Mouse (Mus musculus): Measurements from ENCODE around the gene Bik.

Bik gene

GRCm38 (mm10) chr15:83512489-83513281, 14.0 kb upstream of the Bik start:
- DNase-seq (ENCODE audit: low read depth in 1 of 2, low spot score in 2 of 2): no peak

GRCm38 (mm10) chr15:83515018-83515417, 11.6 kb upstream of the Bik start:
- DNase-seq (ENCODE audit: low read depth in 1 of 2, low spot score in 2 of 2): no peak

- peak in 1 of 2 experiments; percentile 7 for DNase-seq (ENCODE audit: low read depth in 1 of 2, low spot score in 2 of 2)
These were observed 8.2 kb upstream of the Bik start for GRCm38 (mm10) chr15:83518215-83519048.

GRCm38 (mm10) chr15:83520861-83521382, 5.7 kb upstream of the Bik start:
- no peak for DNase-seq (ENCODE audit: low read depth in 1 of 2, low spot score in 2 of 2)

- no peak for DNase-seq (ENCODE audit: low read depth in 1 of 2, low spot score in 2 of 2)
These were observed 3.5 kb upstream of the Bik start for GRCm38 (mm10) chr15:83523196-83523595.

- no peak for DNase-seq (ENCODE audit: low read depth in 1 of 2, low spot score in 2 of 2)
These were observed 2.9 kb upstream of the Bik start for GRCm38 (mm10) chr15:83523638-83524332.

- DNase-seq (ENCODE audit: low read depth in 1 of 2, low spot score in 2 of 2): no peak
These were observed 2.3 kb upstream of the Bik start for GRCm38 (mm10) chr15:83524333-83524729.

GRCm38 (mm10) chr15:83527092-83527437, 403 bp downstream of the Bik start:
- no peak for DNase-seq (ENCODE audit: low read depth in 1 of 2, low spot score in 2 of 2)

- DNase-seq (ENCODE audit: low read depth in 1 of 2, low spot score in 2 of 2): no peak
These were observed 1.1 kb downstream of the Bik start for GRCm38 (mm10) chr15:83527747-83528146.

- DNase-seq (ENCODE audit: low read depth in 1 of 2, low spot score in 2 of 2): no peak
These were observed 2.2 kb downstream of the Bik start for GRCm38 (mm10) chr15:83528892-83529291.

GRCm38 (mm10) chr15:83529765-83530164, 3.1 kb downstream of the Bik start:
- DNase-seq (ENCODE audit: low read depth in 1 of 2, low spot score in 2 of 2): no peak

GRCm38 (mm10) chr15:83530233-83530632, 3.6 kb downstream of the Bik start:
- DNase-seq (ENCODE audit: low read depth in 1 of 2, low spot score in 2 of 2): no peak

- no peak for DNase-seq (ENCODE audit: low read depth in 1 of 2, low spot score in 2 of 2)
These were observed 4.0 kb downstream of the Bik start for GRCm38 (mm10) chr15:83530688-83531087.

GRCm38 (mm10) chr15:83531961-83532469, 5.4 kb downstream of the Bik start:
- DNase-seq (ENCODE audit: low read depth in 1 of 2, low spot score in 2 of 2): no peak

- DNase-seq (ENCODE audit: low read depth in 1 of 2, low spot score in 2 of 2): no peak
These were observed 5.9 kb downstream of the Bik start for GRCm38 (mm10) chr15:83532606-83533005.

- no peak for DNase-seq (ENCODE audit: low read depth in 1 of 2, low spot score in 2 of 2)
These were observed 8.6 kb downstream of the Bik start for GRCm38 (mm10) chr15:83534960-83535889.

- no peak for DNase-seq (ENCODE audit: low read depth in 1 of 2, low spot score in 2 of 2)
These were observed 9.2 kb downstream of the Bik start for GRCm38 (mm10) chr15:83535890-83536231.

- DNase-seq (ENCODE audit: low read depth in 1 of 2, low spot score in 2 of 2): no peak
These were observed 12.2 kb downstream of the Bik start for GRCm38 (mm10) chr15:83538855-83539254.

- DNase-seq (ENCODE audit: low read depth in 1 of 2, low spot score in 2 of 2): no peak
These were observed 13.2 kb downstream of the Bik start for GRCm38 (mm10) chr15:83539905-83540304.

GRCm38 (mm10) chr15:83541647-83542287, 15.1 kb downstream of the Bik start:
- no peak for DNase-seq (ENCODE audit: low read depth in 1 of 2, low spot score in 2 of 2)
